Mouse (Mus musculus) c-Kit-positive CD71-positive TER-119-negative erythroid progenitor cells, embryonic 14.5 days (primary cell): ENCODE measurements at regions not wholly inside any gene's neighbourhood (a gene's known extent, or its start where the extent isn't known, plus 50 kb on each side); places are given as distances from the start of the nearest gene placed in this dataset.
A peak's percentile ranks its signal among the peaks of the same experiment; 100 is the strongest.

Source experiments
- DNase-seq: peaks from one replicate; pipeline ENCODE4 v3.0.0-alpha.2; 2013; ENCODE audit warnings: low read depth

DNA sequence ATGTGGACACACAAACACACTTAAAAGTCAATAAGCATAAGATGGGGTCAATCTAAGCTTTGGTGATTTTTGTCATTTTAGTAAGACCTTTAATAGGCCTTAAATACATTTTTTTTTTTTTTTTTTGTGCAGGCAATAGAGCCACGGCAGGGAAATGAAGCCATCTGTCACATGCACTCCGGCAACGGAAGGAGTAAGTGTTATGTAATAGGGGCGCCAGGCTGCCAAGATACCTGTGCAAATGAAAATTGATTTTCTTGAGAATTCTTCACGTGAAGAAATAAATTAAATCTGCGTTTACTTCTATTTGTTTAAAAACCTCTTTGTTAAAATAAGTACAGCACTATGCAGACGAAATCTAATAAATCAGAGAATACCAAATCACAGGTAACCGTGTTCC, 54.6 kb upstream of the Card11 start:
- DNase-seq, result no peak

GRCm38 (mm10) chr5:141055596-141056343, 55.4 kb upstream of the Card11 start:
- DNase-seq, result no peak

DNA sequence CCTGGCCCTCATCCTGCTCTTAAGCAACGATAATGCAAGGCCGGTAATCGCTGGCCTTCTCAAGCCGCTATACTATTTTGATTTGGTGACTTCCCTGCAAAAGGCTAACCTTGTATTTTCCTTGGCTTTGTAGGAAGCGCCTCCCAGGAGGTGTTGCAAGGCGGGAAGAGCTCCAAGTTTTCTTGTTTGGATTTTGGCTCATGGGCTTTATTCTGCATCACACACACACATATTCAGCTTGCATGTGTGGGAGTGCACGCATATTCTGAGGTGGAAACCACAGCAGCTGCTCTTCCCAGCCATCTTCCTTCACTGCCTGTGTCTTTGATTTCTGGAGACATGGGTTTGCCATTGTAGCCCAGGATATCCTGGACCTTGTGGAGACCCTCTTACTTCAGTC, 57.8 kb upstream of the Card11 start:
- no peak for DNase-seq

DNA sequence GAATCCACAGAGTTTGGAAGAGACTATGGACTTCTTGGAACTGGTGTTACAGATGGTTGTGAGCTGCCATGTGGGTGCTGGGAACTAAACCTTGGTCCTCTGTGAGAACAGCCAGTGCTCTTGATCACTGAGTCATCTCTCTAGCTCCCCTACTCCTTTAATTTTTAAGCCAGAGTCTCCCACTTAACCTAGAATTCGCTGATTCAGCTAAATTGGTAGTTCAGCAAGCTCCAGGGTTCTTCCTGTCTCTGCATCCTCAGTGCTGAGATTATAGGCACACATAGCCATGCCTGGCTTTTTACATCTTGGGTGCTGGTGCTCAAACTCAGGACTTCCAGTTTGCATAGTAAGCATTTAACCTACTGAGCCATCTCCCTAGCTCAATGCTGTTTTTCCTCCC, 58.5 kb upstream of the Card11 start:
- no peak for DNase-seq

GRCm38 (mm10) chr5:141062144-141062543, 61.8 kb upstream of the Card11 start:
- no peak for DNase-seq

DNA sequence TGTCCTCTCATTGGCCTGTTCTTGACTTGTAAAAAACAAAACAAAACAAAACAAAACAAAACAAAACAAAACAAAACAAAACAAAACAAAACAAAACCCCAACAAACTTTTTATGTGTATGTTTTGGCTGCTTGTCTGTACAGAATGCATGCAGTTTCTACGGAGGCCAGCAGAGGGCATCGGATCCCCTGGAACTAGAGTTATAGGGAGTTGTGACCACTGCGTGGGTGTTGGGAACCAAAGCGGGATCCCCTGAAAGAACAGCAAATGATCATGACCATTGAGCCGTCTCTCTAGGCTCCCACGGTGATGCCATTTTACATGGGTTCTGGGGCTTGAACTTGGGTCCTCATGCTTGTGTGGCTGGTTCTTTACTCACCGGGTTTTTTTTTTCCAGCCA, 67.2 kb upstream of the Card11 start:
- no peak for DNase-seq

GRCm38 (mm10) chr5:141074457-141074856, 74.1 kb upstream of the Card11 start:
- DNase-seq, result no peak

GRCm38 (mm10) chr5:141076158-141076557, 75.8 kb upstream of the Card11 start:
- no peak for DNase-seq

- DNase-seq, result no peak
These were observed 76.6 kb upstream of the Card11 start for GRCm38 (mm10) chr5:141076942-141077341.

DNA sequence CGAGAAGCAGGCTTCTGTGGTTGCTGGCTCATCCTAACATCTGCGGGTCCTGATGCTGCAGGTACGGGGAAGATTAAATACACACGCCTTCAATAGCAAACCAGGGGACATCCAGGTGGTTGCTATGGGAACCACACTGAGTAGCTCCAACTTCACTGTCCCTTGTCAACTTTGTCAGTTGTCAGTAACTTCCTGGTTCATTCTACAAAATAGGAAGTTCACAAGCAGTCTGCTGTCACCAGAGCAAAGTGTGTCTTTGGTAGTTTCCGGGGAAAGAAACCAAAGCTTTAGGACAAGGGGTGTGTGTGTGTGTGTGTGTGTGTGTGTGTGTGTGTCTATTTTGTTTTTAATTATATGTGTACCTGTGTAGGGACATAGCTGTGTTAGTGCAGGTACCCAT, 80.5 kb upstream of the Card11 start:
- no peak for DNase-seq

DNA sequence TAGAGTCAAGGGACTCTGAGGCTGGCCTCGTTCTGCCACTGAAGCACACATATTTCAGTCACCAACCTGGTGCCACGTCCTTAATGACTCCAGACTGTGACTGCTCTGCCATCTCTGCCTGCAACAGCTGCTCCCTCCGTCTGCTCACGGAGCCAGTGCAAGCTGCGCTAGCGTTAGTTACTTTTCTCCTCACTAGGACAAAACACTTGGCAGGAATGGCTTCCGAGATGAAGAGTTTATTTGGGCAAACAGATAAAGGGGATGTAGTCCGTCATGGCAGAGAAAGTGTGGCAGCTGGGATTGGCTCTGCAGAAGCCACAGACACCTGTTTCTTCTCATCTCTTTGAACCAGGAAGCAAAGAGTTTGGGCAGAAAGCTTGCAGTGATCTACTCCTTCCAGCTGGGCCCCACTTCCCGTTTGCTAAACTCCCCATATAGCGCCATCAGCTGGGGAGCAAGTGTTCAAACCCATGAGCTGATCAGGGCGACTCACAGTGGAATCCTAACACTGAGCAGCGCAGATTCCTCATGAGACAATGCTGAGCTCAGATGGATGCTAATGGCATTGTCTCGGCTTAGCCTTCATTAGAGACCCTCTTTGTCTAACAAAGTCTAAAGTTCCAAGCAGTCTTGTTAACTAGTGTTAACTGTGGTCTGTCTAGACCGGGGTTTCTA, 83.8 kb upstream of the Card11 start:
- no peak for DNase-seq

DNA sequence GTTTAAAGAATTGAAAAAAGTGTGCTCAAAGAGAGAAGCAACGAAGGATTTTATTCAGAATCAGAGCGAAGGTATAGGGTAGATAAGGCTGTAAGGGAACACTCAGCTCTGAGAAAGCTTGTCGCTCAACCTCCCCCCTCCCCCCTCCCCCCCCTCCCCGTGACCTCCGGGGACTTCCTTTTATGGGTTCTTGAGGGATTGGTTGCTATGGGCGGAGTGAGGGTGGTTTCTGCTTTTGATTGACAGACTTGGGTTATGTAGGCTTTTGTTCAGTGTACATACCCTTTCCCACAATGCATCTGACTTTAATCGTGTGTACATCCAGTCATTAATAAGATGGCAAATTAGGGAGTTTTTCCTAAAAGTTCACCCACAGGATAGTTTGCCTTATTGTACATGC, 84.4 kb upstream of the Card11 start:
- no peak for DNase-seq

DNA sequence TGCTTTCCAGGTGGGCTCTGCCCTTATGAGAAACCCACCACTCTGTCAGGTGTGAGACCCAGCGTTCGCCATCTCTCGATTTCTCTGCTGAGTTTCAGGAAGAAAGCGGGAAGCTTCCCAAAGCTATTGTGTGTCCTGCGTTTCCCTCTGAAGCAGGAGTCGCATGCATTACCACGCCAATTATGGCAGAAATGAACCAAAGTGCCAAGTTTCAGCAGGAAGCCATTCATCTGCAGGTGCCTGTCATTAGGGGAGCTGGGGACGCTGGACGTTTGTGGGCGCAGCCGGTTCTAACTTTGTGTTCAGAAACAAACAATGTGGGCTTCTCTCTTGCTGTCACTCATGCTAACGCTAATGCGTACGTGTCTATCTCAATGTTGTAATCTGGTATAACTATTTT, 91.3 kb upstream of the Card11 start:
- no peak for DNase-seq

GRCm38 (mm10) chr5:141093641-141094040, 93.3 kb upstream of the Card11 start:
- peak; percentile 11 for DNase-seq

GRCm38 (mm10) chr5:141097878-141098277, 97.5 kb upstream of the Card11 start:
- DNase-seq, result no peak

GRCm38 (mm10) chr5:141111666-141112065, 111.3 kb upstream of the Card11 start:
- DNase-seq, result no peak

DNA sequence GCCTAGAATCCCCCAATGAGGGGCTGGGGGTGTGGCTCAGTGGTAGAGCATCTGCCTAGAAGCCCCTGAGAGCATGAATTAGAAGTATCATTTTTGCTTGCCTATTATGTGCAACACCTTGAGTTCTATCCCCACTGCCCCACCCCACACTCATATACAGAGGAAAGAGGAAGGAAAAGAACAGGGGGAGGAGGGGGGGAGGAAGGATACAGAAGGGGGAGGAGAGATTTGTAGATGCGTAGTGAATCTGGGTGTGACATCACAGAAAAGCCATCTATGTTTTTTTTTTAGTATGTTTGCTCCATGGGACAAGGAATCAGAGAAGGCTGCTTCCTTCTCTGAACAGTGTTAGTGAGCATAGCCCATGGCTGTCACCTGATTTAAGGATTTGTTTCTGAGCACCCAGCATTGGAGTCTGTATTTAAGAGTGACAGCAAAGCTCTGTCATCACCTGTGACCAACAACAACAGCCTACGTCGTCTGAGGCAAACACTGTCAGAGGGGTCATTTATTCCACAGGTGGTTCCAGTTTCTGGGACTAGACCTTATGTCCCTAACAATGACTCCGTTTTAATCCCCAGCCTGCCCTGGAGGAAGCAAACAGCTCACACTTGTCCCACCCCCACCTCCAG, 115.0 kb upstream of the Card11 start:
- DNase-seq, result no peak

DNA sequence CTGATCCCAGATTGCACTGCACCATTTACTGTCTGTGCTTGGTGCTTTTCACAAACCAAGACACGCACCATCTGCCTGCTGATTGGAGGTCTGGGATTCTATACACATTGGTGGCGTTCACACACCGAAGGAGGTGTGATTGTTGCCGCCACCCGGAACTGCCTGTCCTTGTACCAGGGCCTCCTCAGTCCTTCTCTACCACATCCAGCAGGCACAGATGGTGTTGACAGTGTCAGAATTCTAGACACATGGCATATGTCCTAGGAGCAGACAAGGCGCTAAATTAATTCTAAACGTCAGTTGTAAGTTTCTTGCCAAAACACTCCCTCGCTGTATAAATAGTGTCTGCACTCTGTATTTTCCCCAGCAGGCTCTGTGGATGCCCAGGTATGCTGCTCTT, 115.6 kb upstream of the Card11 start:
- DNase-seq, result no peak

DNA sequence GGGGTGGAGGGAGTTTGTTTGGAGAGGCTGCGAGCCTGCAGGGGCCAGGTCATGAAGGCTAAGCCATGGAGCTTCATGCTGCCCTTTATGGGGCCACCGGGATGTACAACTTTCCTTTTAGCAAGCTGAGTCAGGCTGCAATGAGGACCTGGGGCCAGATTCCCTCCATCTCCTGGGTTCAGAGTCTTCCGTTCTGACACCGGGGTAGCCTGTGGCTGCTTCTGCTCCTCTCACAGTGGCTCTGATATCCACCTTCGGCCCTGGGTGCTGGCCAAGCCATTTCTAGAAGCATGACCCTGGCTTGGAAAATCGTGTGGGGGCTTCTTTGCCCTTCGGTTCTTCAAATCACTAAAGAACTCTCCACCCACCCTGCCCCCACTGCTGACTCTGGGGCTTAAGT, 115.4 kb upstream of the Sdk1 start:
- no peak for DNase-seq

GRCm38 (mm10) chr5:141126536-141126935, 114.8 kb upstream of the Sdk1 start:
- no peak for DNase-seq

GRCm38 (mm10) chr5:141131036-141131435, 110.3 kb upstream of the Sdk1 start:
- no peak for DNase-seq

DNA sequence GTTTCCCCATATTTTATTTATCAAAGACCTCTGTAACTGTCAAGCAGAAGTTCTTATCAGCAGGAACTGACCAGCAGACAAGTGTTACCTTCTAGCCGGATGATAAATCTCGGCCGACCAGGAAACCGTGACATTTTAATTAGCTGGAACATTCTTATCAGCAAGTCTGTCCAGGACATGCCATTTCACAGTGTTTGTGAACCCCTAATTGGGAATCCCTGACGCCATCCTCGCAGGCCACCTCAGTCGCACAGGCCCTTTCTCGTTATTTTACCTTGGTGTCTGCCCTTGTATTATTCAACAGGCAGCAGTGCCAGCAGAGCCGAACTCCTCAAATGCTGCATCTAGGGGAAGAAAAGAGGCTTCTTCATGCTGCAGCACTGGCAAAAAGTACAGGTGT, 109.4 kb upstream of the Sdk1 start:
- no peak for DNase-seq

- no peak for DNase-seq
These were observed 105.1 kb upstream of the Sdk1 start for GRCm38 (mm10) chr5:141136239-141136638.
